Mouse (Mus musculus) G1E (cell line): ENCODE results near the gene Atp1a3. TPM values are rescaled to one million over a fixed set of nuclear protein-coding genes. Genes with fewer than 3 reads are reported as not detected.

Experiments used
- ATAC-seq: 2 replicates; pipeline ENCODE4 v1.8.0; 2016; ENCODE audit warnings: mild to moderate bottlenecking; ENCODE audit not compliant: insufficient number of reproducible peaks, poor library complexity, low FRiP score, severe bottlenecking; ENCODE audit errors: extremely low read depth
- DNase-seq: peaks from one replicate; pipeline ENCODE4 v3.0.0; 2012; ENCODE audit warnings: low spot score
- H3K27me3 ChIP-seq: 2 replicates; pipeline ENCODE4 v1.6.1; 2012; ENCODE audit warnings: mild to moderate bottlenecking, low read length, inconsistent platforms; ENCODE audit not compliant: insufficient read depth
- H3K36me3 ChIP-seq: replicated peaks from 2 replicates; pipeline ENCODE3; 2012; ENCODE audit warnings: mild to moderate bottlenecking, inconsistent platforms
- H3K4me1 ChIP-seq: 2 replicates; pipeline ENCODE4 v1.6.1; 2012; ENCODE audit warnings: low read depth, low read length, inconsistent platforms, mixed read lengths; ENCODE audit not compliant: insufficient read depth
- H3K4me3 ChIP-seq: 2 replicates; pipeline ENCODE4 v1.5.1; 2012; ENCODE audit warnings: low read depth, mild to moderate bottlenecking, inconsistent platforms, low read length, moderate library complexity, mixed read lengths
- H3K9me3 ChIP-seq: replicated peaks from 2 replicates; pipeline ENCODE4 v1.6.1; 2012; ENCODE audit warnings: inconsistent platforms
- CTCF ChIP-seq: IDR thresholded peaks from 2 replicates; pipeline ENCODE4 v1.5.1; 2012; ENCODE audit warnings: low read depth, low read length, inconsistent platforms, mixed read lengths
- GATA1 ChIP-seq: IDR thresholded peaks from 2 replicates; pipeline ENCODE4 v1.6.1; 2012; ENCODE audit warnings: borderline replicate concordance, low read length, inconsistent platforms, mixed read lengths
- GATA2 ChIP-seq: IDR thresholded peaks from 2 replicates; pipeline ENCODE4 v1.6.1; 2012; ENCODE audit warnings: low read depth, low read length, inconsistent platforms, borderline replicate concordance
- POLR2AphosphoS5 ChIP-seq: IDR thresholded peaks from 2 replicates; pipeline ENCODE4 v1.6.1; 2012; ENCODE audit warnings: low read depth, low read length, inconsistent platforms; ENCODE audit not compliant: insufficient replicate concordance
- TAL1 ChIP-seq: conservative IDR thresholded peaks from 2 replicates; pipeline ENCODE4 v1.6.1; 2012; ENCODE audit warnings: low read depth, low read length, inconsistent platforms, mixed read lengths
- polyA plus RNA-seq: library from polyadenylated mRNA; stranded (reverse); fragments of >175 nt; gene quantifications from 2 replicates; pipeline ENCODE4 v1.2.3, GENCODE M21; 2012
- total RNA-seq, 2 experiments: library from RNA; stranded (forward) in 1 of 2; stranded (reverse) in 1 of 2; fragments of 200-1000 nt in 1 of 2; fragments of >200 nt in 1 of 2; fragmentation: Nextera tagmentation in 1 of 2; gene quantifications; 2 replicates each; pipeline ENCODE4 v1.2.3; 2014 to 2017

Atp1a3 gene
- total and polyA plus RNA-seq, 3 experiments: 0.04 to 0.11 TPM; not detected in 1

DNA sequence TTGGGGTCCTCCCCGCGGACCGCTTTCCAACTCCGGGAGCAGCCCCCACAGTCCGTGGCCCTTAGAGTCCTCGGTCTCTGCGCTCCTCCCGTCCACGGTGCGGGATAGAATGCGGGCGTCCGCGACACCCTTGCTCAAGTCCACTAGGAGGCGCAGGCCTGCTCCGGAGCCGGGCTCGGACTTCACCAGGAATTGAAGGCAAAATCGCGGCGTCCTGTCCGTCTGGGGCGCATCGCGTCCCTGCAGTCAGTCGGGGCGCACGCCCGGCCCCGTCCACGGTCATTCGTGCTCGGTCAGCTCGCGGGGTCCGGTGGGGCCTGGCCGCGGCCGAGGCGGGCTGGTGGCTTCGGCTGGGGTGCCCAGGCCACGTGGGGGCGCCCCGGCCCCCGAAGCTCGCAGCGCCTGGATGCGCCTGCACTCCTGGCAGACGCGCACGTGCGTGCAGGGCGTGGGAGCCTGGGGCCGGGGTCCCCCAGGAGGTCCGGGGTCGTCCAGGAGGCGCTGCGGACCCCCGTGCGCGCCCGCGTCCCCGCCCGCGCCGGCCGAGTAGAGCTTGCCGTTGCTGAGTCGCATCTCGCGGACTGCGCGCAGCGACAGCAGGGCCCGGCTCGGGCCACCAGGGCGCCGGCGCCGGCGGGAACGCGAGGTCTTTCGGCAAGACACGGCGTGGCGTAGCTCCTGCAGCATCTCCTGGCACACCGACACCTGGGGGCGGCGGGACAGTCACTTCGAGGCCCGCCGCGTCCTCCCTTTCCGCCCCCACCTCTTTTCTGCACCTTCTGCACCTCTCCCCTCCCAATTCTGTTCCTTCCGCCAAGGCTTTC lies 4.5 kb upstream of the Atp1a3 start:
- H3K27me3 ChIP-seq: no peaks in the 10 kb centered on the region; the same call in 1 of the 2 replicates
- no peak for TF ChIP-seq TAL1
- no peak for TF ChIP-seq CTCF
- TF ChIP-seq GATA1: no peak
- TF ChIP-seq GATA2: no peak
- no peak for TF ChIP-seq POLR2AphosphoS5
- peaks cover 4% of the 10 kb centered on the region; the same call in 1 of the 2 replicates for H3K4me1 ChIP-seq
- no peak for ATAC-seq
- no peak overlapping the region for H3K4me3 ChIP-seq
- peaks cover 10% of the 10 kb centered on the region for H3K9me3 ChIP-seq
- peaks cover 61% of the 10 kb centered on the region for H3K36me3 ChIP-seq
- DNase-seq: no peak

DNA sequence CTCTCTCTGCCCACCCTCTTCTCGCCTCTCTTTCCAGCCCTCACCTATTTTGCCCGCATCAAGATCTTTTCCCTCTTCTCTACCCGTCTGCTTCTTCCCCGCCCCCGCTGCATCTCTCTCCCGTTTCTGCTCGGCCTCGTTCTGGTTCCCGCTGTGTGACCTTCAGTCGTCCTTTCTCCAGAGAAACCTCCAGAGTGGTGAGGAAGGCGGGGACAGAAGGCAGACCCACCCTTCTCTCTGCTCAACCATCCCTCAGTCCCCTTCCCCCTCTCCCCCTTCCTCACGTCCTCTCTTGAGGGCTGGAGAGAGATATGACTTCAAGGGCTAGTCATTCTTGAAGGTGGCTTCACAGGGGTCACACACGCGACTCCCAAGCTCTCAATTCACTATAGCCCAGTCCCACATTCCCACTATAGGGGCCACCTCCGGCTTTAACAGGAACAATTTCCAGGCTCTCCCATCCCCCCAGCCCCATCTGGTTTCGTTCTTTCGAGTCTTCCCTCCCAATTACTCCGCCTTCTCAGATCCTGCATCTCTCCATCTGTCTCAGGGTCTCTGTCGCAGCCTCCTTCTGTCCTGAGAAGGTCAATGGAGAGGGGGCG lies 3.4 kb upstream of the Atp1a3 start:
- TF ChIP-seq GATA2 (no peak), CTCF (no peak), POLR2AphosphoS5 (no peak), GATA1 (no peak), TAL1 (no peak)
- DNase-seq: no peak
- H3K4me3 ChIP-seq: no peak overlapping the region
- H3K9me3 ChIP-seq: peaks cover 10% of the 10 kb centered on the region
- ATAC-seq: no peak
- peaks cover 50% of the 10 kb centered on the region for H3K36me3 ChIP-seq
- no peaks in the 10 kb centered on the region; the same call in 1 of the 2 replicates for H3K27me3 ChIP-seq
- peaks cover 4% of the 10 kb centered on the region; the same call in 1 of the 2 replicates for H3K4me1 ChIP-seq

DNA sequence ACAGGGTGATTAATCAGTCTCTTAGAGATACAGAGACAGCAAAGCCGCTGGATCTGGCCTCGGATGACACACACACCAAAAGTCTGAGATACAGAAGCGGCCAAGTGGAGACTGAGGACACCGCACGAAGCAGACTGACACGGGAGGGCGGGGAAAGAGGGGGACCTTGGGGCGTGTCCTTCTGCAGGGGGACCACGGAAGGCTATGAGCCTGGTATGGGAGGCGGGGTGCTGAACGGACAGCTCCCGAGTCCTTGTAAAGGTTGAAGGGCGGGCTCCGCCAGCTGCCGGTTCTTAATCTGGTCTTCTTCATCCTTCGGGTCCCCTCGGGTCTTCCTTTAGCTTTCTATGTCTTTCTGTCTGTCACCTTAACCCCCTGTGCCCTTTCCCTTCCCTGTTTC lies 2.9 kb upstream of the Atp1a3 start:
- H3K36me3 ChIP-seq: peaks cover 44% of the 10 kb centered on the region
- TF ChIP-seq POLR2AphosphoS5: no peak
- no peak for TF ChIP-seq GATA2
- no peak for TF ChIP-seq GATA1
- no peak for TF ChIP-seq TAL1
- TF ChIP-seq CTCF: no peak
- H3K9me3 ChIP-seq: peaks cover 10% of the 10 kb centered on the region
- DNase-seq: peak; percentile 76
- H3K27me3 ChIP-seq: peaks cover 5% of the 10 kb centered on the region; the same call in 1 of the 2 replicates
- no peak overlapping the region for H3K4me3 ChIP-seq
- peak; percentile 54; the same call in 1 of the 2 replicates for ATAC-seq
- H3K4me1 ChIP-seq: peaks cover 4% of the 10 kb centered on the region; the same call in 1 of the 2 replicates

DNA sequence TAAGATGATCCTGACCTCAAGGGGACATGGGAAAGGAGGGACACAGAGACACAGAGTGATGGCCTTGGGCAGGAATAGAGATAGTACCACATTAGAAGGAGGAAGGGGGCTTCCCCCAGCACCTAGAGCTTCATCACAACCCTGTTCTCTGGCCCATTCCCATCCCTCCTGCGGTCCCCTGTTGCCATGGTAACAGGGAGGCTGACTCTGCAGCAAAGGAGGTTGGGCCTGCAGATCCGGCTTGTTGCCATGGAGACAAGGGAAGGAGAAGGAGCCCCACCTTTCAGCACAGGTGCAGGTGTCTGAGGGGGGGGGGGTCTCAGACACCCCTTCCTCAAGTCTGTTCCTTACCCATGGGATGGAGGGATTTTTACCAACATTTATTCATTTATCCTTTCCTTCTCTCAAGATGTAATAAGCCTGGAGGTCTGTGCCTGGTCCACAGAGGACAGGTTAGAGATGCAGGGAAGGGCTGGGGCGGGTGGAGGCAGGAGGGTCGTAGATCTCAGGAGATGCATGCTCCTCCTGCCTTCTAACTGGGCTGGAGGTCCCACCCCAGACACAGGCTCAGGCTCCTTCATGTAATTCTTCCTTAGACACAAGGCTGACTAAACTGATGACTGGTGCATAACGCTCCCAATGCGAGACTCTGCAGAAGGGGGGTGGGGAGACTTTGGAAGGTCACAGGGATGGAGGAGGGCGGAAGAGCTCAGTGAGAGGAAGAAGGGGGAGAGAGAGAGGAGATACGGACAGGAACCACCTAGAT lies 2.0 kb upstream of the Atp1a3 start:
- H3K4me1 ChIP-seq: peaks cover 4% of the 10 kb centered on the region; the same call in 1 of the 2 replicates
- peaks cover 11% of the 10 kb centered on the region; the same call in 1 of the 2 replicates for H3K27me3 ChIP-seq
- no peak for TF ChIP-seq GATA1
- TF ChIP-seq TAL1: no peak
- TF ChIP-seq GATA2: no peak
- no peak for TF ChIP-seq POLR2AphosphoS5
- TF ChIP-seq CTCF: no peak

DNA sequence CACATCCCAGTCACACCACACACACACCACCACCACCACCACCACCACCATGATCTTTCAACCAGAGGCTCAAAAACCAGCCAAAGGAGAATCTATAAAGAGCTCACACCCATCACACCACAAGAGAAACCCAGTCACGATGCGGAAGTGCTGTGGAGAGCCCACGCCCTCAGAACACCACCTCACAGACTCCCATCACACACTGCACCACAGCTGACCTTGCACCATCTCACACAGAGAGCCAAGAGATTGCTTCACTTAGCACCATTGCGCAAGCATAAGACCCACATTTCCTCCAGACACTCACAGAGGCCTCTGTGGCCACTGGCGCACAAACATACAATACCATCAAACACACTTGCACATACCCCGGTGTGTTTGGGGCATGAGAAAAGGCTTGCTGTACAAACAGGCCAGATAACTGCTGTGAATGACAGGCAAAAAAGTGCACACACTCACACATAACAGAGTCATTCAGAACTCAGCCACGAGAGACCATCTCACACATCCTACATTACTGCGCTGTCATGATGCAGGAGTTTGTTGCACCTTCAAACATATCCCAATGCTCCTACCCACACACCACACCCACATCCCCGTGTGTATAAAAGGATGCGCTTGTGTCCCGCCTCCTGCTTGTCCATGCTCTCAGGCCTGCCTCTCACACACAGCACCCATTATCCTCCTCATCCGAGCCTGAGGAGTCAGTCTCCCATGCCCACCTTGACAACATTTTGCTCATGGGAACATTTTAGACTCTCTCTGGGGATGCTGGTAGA lies 1.0 kb upstream of the Atp1a3 start:
- H3K4me3 ChIP-seq: no peak overlapping the region
- H3K27me3 ChIP-seq: peaks cover 11% of the 10 kb centered on the region; the same call in 1 of the 2 replicates
- peaks cover 26% of the 10 kb centered on the region for H3K36me3 ChIP-seq
- H3K4me1 ChIP-seq: peaks cover 4% of the 10 kb centered on the region; the same call in 1 of the 2 replicates
- TF ChIP-seq POLR2AphosphoS5: no peak
- no peak for TF ChIP-seq TAL1
- no peak for TF ChIP-seq GATA2
- no peak for TF ChIP-seq GATA1
- TF ChIP-seq CTCF: no peak
- DNase-seq: no peak
- peaks cover 10% of the 10 kb centered on the region for H3K9me3 ChIP-seq
- ATAC-seq: no peak

More for the DNA sequence above, 2.0 kb upstream of the Atp1a3 start:
- H3K36me3 ChIP-seq: peaks cover 36% of the 10 kb centered on the region
- peaks cover 10% of the 10 kb centered on the region for H3K9me3 ChIP-seq
- ATAC-seq: no peak
- DNase-seq: no peak
- no peak overlapping the region for H3K4me3 ChIP-seq
